Mouse (Mus musculus) activated CD4-positive, CD25-positive, alpha-beta regulatory T cell, adult 4 months (primary cell): ENCODE measurements around the gene B4galnt1. TPM values are rescaled to one million over a fixed set of nuclear protein-coding genes. Genes with fewer than 3 reads are reported as not detected.
"Not testable (repeated sequence)": the region's sequence is repeated elsewhere in the genome, so short reads cannot be mapped to it uniquely, and the experiment has no call there.

Source experiments
- ATAC-seq: one replicate; pipeline ENCODE4 v1.8.0; 2017
- polyA plus RNA-seq, 2 experiments: library from polyadenylated mRNA; unstranded; fragments of 100-300 nt; shearing (Covaris generic); gene quantifications; one replicate each; pipeline ENCODE4 v1.2.1; 2017

Gene B4galnt1
- 100 to 1,000 TPM; 152 to 209 TPM for polyA plus RNA-seq

GRCm38 (mm10) chr10:127164631-127165353, at the start of gene B4galnt1:
Gene B4galnt1, plus strand, starts transcription at chr10:127165225.
- ATAC-seq: peak; percentile 35

DNA sequence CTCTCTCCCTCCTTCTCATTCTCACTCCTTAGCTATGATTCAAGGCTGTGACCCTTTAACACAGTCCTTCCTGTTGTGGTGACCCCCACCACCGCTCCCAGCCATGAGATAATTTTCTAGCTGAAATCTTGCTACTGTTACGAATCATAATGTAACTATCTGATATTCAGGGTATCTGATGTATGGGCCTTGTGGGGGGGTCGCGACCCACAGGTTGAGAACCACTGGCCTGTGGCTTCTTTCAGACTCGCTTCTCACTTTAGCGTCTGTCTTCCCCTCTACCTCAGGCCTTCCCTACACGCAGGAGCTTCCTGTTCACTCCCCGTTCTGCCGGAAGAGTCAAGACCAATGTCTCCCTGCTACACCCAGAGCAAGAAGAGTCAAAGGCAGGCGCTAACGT, 46.6 kb upstream of the B4galnt1 start:
- ATAC-seq: no peak

GRCm38 (mm10) chr10:127119229-127119628, 45.8 kb upstream of the B4galnt1 start:
- ATAC-seq: no peak

DNA sequence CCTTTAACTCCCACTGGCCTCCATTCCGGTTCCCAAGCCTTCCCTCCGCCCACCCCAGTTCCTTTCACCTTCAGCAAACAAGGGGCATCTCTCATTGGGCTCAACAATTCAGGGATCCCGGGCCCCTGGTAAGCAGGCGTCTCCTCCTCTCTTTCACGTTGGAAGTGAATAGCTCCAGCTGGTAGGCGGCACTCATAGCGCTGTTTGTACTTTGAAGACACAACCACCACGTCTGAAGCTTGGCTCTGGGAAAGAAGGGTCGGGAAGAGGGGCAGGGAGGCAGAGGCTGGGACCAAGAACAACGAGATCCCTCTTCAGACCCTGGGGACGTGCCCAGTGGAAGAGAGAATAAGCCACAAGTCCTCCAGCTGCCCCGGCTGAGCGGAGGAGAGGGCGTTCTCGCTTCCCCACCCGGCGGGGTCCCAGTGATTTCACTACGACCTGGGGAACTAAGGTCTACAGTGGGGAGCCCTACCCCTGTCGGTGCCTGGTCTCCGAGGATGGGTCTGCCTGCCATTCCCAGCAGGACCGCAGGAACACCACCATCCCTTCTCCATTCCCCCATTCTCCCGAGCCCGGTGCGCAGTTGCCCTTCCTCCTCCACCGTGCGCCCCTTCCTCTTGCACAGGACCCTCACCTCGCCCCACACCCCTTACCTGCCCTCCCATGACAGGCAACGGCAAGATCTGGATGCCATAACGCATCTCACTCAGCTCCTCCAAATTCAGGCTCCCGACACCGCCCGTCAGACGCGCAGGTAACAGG, 44.5 kb upstream of the B4galnt1 start:
- no peak for ATAC-seq

- ATAC-seq: peak; percentile 99
Observed at GRCm38 (mm10) chr10:127121066-127121477, 44.0 kb upstream of the B4galnt1 start, which contains the start of gene Os9. Gene Os9, minus strand, starts transcription at chr10:127121131.

DNA sequence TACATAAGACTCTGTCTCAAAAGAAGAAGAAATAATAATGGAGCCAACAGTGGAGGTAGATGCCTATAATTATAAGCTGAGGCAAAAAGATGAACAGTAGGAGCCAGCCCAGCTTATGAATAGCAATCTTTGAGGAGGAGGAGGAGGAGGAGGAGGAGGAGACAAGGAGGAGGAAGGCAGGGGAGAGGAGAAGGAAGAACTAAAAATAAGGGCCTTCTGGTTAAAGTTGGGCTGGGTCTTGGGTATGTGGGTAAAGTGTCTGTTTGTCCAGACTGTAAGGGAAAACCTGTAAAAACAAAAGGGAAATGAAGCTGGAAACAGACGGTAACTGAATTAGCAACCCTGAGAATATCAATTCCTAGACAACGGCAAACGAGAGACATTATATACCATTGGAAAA, 43.0 kb upstream of the B4galnt1 start:
- no peak for ATAC-seq

DNA sequence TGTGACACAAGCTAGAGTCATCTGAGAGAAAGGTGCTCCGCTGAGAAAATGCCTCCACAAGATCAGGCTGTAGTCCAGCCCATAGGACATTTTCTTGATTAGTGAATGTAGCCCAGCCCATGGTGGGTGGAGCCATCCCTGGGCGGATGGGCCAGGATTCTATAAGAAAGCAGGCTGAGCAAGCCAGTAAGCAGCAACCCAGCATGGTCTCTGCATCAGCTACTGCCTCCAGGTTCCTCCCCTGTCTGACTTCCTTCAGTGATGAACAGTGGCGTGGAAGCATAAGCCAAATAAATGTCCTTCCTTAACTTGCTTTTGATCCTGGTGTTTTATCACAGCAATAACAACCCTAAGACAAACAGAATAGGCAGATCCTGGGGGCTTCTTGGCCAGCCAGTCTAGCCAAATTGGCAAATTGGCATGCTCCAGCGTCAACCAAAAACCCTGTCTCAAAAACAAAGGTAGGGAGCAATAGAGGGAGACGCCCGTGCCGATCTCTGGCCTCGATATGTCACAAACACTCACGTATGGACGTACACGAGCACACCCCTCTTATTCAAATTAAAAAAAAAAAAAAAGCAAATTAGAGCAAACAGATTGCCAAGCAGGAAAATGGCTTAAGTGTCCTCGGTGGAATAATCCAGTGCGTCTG, 42.1 kb upstream of the B4galnt1 start:
- no peak for ATAC-seq

DNA sequence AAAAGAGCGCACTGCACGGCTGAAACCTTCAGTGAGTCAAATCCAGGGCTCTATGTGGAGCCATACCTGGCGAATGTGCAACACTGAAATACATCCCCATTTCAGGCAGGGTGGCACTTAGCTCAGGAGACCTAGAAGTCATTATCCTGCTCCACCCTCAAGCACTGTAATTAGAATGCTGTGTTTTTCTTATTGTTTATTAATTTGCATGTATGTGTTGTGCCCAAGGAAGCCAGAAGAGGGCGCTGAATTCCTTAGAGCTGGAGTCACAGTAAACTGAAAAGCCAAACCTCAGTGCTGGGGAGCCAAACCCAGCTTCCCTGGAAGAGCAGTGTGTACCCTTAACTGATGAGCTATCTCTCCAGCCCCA, 41.6 kb upstream of the B4galnt1 start:
- no peak for ATAC-seq

- ATAC-seq: peak; percentile 40
Observed at GRCm38 (mm10) chr10:127125210-127126001, 39.6 kb upstream of the B4galnt1 start.

DNA sequence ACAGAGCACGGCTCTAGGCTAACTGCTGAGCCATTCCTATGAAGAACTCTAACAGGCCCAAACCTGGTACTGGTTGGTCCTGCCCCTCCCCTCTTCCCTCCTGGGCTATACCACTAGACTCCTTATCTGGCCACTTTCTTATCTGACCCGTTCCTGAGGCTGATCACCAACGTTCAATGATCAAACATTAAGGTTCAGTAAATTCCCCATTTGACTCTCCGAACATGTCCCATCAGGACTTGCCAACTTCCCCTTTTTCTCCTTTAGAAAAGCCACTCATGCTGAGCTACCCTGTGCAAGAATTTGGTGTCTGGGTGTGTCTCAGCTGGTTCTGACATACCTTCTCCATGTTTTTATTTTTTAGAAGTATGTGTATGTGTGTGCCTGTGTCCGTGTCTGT, 38.4 kb upstream of the B4galnt1 start:
- ATAC-seq: no peak

GRCm38 (mm10) chr10:127127711-127128279, 37.2 kb upstream of the B4galnt1 start:
- ATAC-seq: no peak

DNA sequence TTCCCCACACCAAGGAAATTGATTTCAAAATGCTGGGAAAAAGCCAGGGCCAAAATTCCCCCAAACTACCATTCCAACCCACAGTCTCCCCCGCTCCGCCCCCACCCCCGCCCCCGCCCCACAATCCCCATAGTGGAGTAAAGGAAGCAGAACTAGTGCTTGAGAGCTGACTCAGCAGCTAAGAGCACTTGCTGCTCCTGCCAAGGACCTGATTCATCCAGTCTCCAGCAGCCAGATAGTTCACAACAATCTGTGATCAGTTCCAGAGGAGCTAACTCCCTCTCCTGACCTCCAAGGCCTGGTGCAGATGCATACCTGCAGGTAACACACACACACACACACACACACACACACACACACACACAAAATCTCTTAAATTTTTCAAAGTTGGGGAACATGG, 35.6 kb upstream of the B4galnt1 start:
- no peak for ATAC-seq

- no peak for ATAC-seq
Observed at GRCm38 (mm10) chr10:127132469-127132868, 32.6 kb upstream of the B4galnt1 start.

DNA sequence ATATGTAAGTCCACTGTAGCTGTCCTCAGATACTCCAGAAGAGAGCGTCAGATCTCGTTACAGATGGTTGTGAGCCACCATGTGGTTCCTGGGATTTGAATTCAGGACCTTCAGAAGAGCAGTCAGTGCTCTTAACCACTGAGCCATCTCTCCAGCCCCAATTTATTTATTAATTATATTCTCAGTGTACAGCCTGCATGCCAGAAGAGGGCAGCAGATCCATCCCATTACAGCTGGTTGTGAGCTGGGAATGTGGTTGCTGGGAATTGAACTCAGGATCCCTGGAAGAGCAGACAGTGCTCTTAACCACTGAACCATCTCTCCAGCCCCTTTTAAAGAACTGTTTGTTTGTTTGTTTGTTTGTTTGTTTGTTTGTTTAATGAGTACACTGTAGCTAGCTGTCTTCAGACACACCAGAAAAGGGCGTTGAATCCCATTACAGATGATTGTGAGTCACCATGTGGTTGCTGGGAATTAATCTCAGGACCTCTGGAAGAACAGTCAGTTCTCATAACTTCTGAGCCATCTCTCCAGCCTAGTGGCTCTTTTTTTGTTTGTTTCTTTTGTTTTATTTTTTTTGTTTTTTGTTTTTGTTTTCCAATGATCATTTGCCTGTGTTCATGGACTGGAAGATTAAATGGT, 30.5 kb upstream of the B4galnt1 start:
- ATAC-seq: not testable (repeated sequence)

DNA sequence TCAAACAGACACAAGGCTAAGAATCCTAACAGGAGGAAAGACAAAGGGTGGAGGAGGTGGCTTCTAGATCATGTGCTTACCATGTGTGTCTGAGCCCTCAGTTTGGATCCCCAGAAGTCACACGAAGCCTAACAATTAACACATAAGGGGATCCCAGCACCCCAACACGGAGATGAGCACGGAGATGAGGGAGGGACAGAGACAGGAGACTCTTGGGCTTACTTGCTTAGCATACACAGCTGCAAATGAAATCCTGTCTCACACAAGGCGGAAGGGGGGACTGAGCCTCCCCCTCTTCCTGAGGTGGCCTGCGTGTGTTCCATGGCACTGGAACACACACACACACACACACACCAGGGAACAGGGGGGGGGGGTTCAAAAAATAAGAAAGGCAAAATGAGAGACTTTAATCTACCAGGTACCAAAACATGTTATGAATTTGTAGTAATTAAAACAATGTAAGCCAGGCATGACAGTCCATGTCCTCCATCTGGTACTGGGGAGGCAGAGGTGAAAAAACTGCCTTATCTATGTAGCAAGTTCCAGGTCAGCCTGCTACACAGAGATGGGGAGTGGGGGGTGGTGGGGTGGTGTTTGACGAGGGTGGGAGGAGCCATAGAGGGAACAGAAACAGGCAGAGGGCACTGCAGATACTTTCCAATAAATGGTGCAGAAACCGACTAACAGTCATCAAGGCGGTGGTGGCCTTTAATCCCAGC, 29.7 kb upstream of the B4galnt1 start:
- ATAC-seq: peak; percentile 40

DNA sequence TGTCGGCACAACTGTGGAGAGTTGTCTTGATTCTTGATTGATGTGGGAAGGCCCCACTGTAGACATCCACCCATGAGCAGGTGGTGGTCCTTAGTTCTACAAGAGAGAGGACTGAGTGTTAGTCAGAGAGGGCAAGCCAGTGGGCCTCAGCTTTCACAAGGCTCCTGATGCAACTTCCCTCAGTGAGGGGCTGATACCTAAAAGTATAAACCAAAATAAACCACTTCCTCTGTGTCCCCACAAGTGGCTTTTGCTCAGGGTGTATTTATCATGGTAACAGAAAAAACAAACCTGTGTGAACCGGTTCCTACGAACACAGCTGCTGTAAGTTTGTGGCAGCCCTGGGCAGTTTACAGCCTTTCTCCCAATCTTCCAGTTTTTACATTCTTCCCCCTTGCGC, 28.5 kb upstream of the B4galnt1 start:
- ATAC-seq: peak; percentile 74

DNA sequence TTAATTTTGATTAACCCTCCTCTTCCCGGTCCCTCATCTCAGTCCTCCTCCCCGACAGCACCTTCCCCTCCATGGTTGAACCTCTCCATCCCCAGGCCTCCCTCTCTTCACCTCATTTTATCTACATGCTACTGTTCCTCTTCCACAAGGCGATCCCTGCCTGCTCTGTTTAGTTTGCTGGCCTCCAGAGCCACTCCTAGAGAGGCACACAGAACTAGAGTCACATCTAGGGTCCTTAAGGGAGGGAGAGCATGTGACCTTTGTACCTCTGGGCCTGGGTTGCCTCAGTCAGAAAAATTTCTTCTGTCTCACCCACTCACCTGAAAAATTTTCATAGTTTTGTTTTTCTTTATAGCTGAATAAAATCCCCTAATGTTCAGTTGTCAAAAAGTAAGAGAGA, 27.1 kb upstream of the B4galnt1 start:
- ATAC-seq: no peak

- no peak for ATAC-seq
Observed at GRCm38 (mm10) chr10:127138328-127139141, 26.5 kb upstream of the B4galnt1 start.

- peak; percentile 33 for ATAC-seq
Observed at GRCm38 (mm10) chr10:127140971-127141370, 24.1 kb upstream of the B4galnt1 start.

DNA sequence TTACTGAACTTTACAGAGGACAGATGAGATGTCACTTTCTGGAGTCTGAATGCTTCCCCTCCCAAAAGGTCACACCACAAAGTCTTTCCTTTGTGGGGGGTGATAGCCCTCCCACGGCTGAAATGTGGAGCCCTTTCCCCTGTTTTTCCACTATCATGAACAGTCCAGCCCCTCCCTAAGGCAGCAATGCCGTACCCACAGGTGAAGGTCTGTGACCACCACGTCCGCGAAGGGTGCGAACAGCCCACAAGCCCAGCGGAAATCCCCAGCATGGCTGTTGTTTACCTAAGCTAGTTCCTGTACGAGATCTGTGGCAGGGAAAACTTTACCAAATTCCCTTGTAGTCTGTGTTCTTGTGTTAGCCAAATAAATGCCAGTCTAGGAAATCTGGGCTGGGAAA, 23.5 kb upstream of the B4galnt1 start:
- ATAC-seq: peak; percentile 58
